Mouse (Mus musculus) heart, adult 18-20 months (tissue): ENCODE data around the gene Ass1. TPM values are rescaled to one million over a fixed set of nuclear protein-coding genes. Genes with fewer than 3 reads are reported as not detected.

Experiments used
- DNase-seq, 2 experiments: peaks; one replicate each; pipeline ENCODE4 v3.0.0; 2021 to 2022; ENCODE audit warnings: mixed read lengths in 1 of 2
- total RNA-seq, 2 experiments: library from RNA; stranded (reverse); gene quantifications; 2 replicates each; pipeline ENCODE4 v1.2.3; 2021

Gene Ass1
- total RNA-seq, 2 experiments from 2014 or later: 5.2 to 7.6 TPM

DNA sequence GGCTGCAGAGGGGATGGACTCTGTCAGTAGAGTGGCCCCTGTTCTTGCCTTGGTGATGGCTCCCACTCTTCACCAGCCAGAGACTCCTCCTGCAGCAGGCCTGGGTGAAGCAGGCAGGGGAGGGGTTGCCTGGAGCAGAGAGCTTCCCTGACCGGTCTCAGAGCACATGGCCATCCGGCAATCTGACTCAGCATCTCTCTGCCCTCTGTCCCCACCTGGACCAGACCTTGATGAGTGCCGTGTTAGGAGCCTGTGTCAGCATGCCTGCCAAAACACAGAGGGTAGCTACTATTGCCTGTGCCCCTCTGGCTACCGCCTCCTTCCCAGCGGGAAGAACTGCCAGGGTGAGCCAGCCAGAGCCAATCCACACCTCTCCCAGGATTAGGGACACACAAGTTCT, 11.5 kb upstream of the Ass1 start:
- DNase-seq: no peak

DNA sequence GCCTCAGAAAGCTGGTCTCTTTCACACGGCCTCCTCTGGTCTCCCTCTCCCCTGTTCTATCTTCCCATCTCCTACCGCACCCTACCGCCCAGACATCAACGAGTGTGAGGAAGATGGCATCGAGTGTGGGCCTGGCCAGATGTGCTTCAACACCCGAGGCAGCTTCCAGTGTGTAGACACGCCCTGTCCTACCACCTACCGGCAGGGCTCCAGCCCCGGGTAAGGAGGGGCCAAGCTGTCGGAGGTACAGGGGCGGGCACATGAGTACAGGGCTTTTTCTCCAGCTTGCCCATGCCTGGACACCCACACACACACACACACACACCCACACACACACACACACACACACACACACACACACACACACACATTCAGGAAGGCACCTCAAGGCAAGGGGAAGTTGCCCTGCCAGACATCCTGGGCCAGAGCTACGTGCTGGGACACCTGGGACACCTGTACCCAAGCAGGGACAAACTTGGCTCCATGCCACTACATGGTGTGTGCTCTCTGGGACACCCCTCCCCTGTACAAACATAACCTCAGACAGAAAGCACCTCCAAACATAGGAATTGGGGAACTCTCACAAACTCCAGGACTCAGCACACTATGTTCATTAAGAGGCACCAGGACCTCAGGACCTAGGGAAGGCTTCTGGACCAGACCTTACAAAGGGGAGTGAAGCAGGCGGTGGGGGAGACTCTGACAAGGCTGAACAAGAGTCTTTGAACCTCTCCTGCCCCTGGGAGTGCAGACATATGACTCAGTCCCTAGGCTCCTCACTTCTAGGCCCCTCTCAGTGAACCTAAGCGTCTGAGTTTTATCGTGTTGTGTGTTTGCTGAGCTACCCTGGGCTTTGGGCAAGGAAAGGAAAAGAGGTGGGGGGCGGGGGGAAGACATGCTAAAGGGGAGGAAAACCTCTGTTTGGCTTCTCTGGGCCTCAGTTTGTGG, 10.7 kb upstream of the Ass1 start:
- DNase-seq: no peak

DNA sequence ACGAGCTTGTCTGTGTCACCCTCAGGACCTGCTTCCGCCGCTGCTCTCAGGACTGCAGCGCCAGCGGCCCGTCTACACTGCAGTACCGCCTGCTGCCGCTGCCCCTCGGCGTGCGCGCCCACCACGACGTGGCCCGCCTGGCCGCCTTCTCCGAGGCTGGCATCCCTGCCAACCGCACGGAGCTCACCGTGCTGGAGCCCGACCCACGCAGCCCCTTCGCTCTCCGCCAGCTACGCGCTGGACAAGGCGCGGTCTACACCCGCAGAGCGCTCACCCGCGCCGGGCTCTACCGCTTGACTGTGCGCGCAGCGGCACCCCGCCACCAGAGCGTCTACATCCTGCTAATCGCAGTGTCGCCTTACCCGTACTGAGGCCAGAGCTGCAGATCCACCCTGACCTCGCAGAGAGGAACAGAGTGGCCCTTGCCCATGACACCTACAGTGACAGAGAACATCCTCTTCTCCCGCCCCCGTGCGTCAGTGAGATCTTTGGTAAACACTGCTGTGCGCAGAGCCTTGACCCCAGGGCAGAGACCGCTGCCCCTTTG, 9.9 kb upstream of the Ass1 start:
- no peak for DNase-seq

DNA sequence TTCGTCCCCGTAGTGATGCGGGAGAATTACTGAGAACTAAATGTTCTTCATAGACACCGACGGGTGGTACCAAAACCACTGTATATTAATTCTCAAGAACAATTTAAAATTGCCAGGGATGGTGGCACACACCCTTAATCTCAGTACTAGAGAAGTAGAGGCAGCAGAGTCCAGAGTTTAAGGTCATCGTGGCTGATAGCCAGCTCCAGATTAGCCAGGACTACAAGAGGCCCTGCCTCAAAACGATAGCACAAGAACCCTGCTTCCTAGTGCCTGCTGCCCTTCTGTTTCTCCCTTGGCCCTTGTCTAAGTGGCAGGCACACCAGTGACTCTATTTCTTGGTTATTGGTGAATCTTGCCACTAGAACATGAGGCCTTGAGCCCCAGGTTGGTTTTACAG, 9.1 kb upstream of the Ass1 start:
- DNase-seq: no peak

DNA sequence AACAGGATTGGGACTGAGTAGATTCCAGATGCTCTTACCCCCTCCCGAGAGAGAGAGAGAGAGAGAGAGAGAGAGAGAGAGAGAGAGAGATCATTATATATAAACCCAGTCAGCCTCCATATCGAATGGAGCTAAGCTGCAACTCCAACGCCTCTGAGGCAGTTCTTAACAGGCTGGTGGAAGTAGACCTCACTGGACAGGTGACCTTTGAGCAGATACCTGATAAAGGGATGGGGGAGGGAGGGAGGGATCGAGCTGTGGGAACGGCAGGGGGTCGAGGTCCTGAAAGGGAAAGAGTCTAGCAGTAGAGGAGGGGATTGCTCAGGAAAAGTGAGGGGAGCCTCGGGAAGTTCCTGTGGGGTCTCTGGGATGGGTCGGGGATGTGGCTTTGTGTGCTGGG, 8.0 kb upstream of the Ass1 start:
- DNase-seq: no peak

DNA sequence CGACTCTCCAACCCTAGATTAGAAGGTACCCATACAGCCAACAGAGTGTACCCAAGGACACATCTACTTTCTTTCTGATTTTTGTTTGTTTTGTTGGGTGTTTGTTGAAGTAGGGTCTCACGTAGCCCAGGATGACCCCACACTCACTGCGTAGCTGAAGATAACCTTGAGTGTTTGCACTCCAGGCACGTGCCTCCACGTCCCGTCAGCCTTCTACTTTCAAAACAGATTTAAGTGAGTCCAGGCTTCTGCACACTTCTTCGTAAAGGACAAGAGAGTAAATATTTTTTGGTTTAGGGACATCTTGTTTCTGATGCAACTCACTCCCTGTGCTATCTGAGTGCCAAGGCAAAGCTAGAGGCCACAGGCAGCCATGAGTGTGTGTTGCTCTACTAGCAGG, 6.8 kb upstream of the Ass1 start:
- no peak for DNase-seq

DNA sequence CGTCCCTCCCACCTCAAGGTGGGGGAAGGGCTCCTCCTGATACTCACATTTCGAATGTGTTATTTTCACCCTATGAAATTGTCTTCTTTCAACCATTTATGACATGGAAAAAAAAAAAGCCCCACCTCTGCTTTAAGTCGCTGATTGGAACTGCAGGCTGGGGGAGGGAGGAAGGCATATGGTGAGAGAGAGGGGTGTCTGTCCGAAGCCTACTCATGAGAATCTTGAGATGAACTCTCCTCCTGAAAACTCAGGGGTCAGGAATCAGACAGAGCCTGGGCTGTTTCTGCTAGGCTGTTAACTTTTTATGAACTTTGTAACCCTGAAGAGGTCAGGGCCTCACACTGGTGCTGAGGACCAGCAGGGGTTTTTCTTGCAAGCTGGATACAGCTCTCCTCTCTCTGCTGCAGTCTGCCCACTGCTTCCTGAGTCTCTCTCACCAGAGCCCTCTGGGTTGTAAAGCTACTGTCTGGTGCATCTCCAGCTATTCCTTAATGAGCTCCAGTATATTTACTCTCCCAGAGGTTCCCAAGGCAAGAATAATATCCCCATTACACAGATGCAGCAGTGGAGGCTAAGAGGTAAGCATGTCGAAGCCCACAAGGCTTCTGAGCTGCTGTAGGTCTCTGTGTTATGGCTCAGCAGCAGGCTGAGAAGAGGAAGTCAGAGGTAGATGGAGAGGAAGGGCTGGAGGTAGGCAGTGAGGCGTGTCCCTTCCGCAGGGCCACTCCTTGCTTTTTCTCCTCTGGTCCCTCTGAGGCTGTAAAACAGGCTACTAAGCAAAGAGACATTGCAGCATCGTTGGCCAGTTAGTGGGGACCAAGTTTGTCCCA, 6.1 kb upstream of the Ass1 start:
- no peak for DNase-seq

DNA sequence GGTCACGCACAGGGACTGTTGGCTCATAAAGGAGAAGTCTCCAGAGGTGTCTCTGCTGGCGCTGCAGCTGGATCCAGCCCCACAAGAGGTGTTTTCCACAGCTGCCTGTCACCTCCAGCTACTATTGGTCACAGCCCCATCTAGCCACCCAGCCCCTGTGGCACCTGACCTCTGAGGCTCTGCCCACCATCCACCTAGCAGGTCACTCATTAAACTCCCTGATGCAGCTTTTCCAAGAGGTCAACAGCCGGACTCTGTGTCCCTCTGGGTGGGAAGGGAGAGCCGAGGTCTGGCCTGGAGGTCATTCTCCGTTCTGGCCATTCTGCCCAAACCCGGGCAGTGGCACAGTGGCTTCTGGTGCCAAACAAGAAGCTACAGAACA, 5.5 kb upstream of the Ass1 start:
- DNase-seq: no peak

DNA sequence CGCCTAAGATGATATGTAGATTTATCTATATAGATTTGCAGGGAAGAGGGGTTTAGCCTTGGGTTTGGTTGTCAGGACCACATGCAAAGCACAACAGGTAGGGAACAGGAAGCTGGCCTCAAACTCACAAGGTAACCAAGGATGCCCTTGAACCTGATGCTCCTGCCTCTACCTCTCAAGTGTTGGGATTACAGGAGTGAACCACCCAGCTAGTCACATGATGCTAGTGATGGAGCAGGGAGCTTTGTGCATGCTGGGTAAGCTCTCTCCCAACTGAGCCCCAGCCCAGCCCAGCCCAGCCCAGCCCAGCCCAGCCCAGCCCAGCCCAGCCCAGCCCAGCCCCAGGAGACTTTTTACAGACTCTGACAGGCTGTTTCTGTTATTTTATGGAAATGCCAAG, 2.5 kb upstream of the Ass1 start:
- no peak for DNase-seq

DNA sequence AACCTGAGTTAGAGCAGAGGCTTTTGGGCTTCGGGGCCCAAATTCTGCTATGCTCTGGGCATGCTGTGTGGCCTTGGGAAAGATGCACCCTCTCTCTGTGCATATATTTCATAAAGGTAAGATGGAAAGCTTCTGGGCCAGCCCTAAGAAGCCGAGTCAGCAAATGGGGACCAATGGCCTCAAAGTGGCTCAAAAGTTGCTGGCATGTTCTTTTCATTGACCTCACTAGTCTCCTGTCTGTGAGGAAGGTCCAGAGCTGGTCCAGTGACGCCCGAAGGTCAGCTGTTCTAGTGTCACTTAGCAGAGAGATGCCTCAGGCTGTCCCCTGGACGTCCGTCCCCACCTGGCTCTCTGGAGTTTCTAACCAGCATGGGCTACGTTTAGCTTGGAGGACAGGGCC, 1.1 kb upstream of the Ass1 start:
- DNase-seq: no peak

DNA sequence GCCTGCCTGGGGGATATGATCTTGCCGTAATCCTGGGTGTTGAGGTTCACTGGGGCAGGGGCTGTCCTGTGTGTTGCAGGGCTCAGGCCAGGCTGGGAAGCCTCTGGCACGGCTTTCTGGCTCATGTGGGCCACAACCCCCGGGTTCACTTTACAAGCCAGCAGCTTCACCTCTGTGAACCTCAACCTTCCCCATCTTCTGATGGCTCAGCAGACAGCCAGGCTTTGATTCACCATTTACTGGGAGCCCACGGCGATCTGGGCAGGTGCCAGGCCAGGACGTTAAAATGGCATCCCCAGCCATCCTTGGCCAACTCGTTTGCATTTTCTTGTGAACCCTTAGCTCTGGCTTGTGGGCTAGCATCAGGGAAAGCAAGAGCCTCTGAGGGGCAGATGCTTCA, 527 bp upstream of the Ass1 start:
- no peak for DNase-seq

DNA sequence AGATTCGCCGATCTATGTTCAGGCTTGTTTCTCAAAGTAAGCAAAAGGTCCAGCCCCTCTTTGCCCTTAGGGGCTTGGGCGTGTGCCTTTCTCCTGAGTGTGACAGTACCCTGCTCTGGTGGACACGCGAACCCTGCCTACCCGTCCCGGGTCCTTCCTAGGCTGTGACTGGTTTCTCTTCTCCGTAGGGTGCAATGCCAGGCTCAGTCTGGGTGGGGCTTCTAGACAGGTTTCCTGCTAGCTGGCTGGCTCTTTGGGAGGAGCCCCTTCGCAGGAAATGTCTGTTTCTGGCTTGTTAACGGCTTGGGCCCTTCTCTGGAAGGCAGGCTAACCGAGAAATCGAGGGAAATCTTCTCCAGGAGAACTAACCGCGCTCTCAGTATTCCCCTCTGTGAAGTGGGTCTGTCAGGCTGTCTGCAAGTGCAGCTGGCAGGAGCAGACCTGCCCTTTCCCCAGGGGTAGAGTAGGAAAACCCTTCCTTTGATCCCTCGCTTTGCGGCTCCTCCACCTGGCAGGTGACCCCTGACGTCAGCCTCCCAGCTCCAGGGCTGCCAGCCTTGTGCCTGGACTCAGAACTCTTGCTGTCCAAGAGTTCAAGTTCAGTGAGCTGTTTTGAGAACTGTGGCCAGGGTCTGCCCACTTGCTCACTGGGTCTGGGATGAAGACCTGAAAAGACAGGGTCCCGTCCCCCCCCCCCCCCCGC, 827 bp downstream of the Ass1 start:
- peak; percentile 56 to 57 for DNase-seq

DNA sequence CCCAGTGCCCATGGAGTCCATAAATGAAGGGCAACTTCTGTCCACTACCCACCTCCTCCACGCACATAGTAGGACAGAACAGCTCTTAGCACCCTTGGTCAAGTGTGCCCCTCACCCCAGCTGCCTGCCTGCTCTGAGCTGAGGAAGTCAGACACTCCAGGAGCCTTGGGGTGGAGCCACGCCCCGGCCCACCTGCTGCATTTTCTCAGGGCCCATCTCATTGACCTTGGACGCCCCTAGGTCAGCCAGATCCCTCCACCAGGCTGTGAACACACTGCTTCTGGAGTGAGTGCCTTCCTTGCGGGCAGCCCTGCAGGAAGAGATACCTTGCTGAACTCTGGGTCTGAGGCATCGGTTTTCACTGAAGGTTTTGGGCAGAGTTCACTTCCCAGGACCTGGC, 1.6 kb downstream of the Ass1 start:
- DNase-seq: no peak

DNA sequence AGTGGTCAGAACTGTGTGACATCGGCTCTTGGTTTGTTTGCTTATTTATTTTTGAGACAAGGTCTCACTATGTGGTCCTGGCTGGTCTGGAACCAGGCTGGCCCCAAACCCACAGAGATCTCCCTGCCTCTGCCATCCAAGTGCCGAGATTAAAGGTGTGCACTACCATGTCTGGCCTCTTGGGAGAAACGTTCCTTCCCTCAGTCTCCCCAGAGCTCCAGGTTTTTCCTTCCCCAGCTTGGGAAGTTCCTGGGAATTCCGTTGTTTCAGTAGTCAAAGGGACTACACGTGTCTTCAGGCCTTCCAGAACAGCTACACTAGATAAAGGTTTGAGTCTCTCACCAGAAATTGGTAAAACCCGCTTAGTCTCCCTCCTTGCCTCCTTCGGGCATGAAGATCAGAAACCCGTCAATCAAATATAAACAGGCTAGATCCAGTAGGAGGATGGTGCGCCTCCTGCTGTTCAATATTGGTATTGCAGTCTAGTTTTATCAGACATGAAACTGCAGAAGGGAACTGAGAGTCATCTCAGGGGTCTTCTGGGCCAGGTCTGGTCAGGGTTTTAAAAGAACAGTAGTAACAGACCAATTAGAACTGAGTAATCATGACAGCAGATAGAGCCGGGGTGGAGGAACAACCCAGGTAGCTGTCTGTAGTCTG, 2.5 kb downstream of the Ass1 start:
- DNase-seq: peak; percentile 37 to 78

DNA sequence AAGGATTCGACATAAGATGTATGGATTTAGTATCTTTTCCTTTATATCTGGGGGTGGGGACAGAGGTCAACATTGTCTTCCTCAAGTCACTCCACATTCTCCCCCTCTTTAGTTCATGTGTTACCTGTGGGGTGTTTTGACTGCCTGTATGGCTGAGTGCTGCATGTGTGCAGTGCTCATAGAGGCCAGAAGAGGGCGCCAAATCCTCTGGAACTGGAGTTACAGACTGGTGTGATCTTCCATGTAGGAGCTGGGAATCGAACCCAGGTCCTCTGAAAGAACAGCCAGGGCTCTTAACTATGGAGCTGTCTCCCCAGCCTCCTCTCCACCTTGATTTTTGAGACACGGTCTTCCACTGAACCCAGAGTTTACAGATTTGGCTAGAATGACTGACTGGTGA, 3.9 kb downstream of the Ass1 start:
- DNase-seq: no peak

DNA sequence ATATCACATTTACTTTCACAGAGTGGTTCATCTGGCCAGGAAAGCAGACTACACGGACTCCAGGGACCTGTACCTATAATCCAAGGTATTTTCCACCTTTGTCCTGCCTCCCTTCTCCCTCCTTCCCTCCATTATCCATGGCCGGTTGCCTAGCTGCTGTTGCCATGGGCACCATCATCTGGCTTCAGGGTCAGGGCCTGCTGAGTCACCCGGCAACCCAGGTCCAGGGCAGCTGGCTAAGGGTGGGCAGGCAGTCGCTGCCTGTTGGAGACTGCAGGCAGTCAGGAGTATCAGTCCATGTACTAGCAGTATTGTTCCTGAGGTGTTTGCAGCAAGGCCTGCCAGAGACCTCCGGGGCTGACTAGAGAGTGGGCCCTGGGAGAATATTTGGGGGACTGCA, 4.7 kb downstream of the Ass1 start:
- no peak for DNase-seq

DNA sequence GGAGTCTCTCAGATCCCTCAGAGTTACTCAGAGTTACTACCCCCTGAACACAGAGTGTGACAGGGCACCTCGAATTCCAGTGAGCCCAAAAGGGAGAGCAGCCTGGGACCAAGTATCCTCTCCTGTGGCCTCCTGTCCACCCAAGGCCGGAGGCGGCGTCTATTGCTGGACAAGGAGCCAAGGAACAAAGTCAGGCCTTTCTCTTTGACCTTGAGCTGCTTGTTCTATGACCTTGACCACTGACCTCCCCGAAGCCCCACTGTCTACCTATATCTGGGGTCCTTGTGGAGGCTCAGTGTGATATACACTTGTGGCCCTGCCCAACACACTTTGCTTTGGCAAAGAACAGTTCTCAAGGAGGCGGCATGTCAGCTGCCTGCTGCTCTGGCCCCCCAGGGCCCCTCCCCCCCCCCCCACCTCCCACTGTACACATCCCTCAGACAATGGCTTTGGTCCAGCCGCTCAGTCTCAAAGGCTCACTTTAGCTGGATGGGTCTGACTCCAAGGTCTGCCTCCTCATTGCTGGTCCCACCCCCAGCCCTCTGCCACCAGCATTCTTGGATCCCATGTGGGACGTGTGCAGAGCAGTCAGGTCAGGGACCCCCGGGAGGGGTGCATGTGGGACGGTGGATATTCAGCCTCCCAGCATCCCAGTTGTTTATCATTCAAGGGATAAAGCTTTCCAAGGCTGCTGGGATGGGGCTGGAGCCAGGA, 6.3 kb downstream of the Ass1 start:
- no peak for DNase-seq

DNA sequence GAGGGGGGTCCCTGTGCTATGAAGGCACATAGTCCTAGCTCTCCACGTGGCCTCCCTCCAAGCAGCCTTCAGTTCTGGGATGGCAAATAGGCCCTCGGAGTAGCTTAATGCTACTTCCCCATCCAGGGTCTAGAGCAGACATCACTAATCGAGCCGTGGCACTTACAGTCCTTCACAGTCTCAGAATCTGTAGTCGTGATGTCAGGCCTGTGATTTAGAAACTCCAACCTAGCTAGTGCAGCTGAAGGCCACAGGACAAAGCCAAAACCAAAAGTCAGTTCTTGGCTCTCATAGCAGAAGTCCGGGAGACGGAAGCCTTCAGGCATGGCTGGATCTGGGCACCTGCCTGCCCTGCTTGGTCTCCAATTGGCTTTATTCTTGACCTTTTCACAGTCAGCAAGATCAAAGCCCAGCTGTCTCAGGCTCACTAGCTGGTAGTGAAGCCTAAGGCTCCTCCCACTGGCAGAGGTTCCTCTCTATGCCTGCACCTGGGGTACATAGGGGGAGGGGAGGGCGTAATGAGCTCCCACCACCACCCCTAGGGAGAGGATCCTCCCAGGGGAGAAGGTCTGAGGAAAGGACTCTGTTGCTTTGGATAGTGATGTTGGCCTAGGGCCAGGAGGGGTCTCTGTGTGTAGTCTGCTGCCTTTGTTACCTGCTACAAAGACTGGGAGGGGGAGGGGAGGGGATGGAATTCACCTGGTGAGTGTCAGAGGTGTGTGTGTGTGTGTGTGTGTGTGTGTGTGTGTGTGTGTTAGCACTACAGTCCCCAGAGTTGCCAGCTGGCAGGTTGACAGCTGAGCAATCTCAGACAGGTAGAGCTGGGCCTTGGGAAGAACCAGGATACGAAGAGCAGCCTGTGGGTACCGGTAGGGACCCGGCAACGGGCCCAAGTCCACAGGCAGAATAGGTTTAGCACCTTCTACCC, 7.5 kb downstream of the Ass1 start:
- DNase-seq: no peak

DNA sequence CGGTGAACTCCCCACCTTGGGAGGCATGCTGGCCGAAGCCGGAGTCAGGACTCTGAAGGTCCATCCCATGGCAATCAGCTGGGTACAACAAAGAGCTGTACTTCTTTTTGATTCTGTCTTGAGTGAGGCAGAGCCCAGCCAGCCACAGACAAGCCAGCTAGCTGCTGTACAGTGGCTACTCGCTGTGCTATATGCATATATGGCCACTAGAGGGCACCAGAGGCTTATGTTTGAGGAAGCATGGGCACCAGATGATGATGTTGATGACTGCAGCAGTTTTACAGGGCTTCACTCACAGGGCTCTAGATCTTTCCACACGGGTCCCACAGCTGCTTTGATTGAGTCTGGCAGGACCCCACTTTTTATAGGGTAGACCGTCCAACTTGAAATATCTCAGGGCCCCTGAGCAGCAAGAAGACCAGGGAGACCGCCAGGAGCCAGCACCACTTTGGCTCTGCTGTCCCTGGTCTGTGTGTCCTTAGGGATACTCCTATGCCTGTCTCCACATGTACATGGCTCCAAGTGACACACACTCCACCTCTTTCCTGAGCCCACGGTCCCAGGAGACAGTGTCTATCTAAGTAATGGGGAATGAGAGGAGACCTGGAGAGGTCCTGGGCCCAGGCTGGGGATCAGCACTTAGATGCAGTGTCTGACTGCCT, 13.0 kb downstream of the Ass1 start:
- DNase-seq: peak; percentile 81 to 90

DNA sequence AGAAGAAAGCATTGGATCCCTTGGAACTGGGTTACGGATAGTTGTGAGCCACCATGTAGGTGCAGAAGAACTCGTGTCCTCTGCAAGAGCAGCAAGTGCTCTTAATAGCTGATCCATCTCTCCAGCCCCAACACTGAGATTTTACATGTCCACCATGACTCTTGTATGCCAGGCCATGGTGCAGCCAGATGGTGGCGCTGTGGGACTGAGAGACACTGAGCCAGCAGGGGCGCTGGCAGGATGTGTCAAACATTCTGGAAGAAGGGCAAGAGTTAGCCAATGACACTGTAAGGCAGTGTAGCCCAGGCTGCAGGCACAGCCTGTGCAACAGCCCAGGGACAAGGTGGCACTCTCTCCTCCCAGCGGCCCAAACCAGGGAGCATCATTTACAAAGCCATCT, 14.2 kb downstream of the Ass1 start:
- peak; percentile 33 to 59 for DNase-seq
